Mouse (Mus musculus) Muller cell, postnatal 12 days (primary cell): ENCODE results near the gene Nmur1.
A peak's percentile ranks its signal among the peaks of the same experiment; 100 is the strongest.
"Not testable (repeated sequence)": the region's sequence is repeated elsewhere in the genome, so short reads cannot be mapped to it uniquely, and the experiment has no call there.

Experiments used
- DNase-seq: peaks from one replicate; pipeline ENCODE4 v3.0.0-alpha.2; 2015; ENCODE audit errors: inconsistent ontology term

Gene Nmur1

GRCm38 (mm10) chr1:86426128-86426527, at the start of gene Nmur1, which contains the start of gene Tex44:
Nmur1 (minus strand) TSS chr1:86426228.
Tex44 (plus strand) TSS chr1:86426329.
- no peak for DNase-seq

GRCm38 (mm10) chr1:86473109-86473760, 47.2 kb upstream of the Nmur1 start:
- no peak for DNase-seq

GRCm38 (mm10) chr1:86472197-86472952, 46.3 kb upstream of the Nmur1 start:
- peak; percentile 83 for DNase-seq

- not testable (repeated sequence) for DNase-seq
Observed at GRCm38 (mm10) chr1:86471504-86471961, 45.5 kb upstream of the Nmur1 start.

- peak; percentile 63 for DNase-seq
Observed at GRCm38 (mm10) chr1:86470519-86471181, 44.6 kb upstream of the Nmur1 start.

GRCm38 (mm10) chr1:86469876-86470275, 43.8 kb upstream of the Nmur1 start:
- DNase-seq = no peak

GRCm38 (mm10) chr1:86467416-86467815, 41.4 kb upstream of the Nmur1 start:
- DNase-seq = no peak

- DNase-seq = no peak
Observed at GRCm38 (mm10) chr1:86464875-86465224, 38.8 kb upstream of the Nmur1 start.

GRCm38 (mm10) chr1:86464223-86464874, 38.3 kb upstream of the Nmur1 start:
- DNase-seq = no peak

GRCm38 (mm10) chr1:86459371-86459770, 33.3 kb upstream of the Nmur1 start:
- DNase-seq = no peak

- no peak for DNase-seq
Observed at GRCm38 (mm10) chr1:86456892-86457581, 31.0 kb upstream of the Nmur1 start.

GRCm38 (mm10) chr1:86452713-86453112, 26.7 kb upstream of the Nmur1 start:
- DNase-seq = no peak

GRCm38 (mm10) chr1:86449966-86450365, 23.9 kb upstream of the Nmur1 start:
- DNase-seq = no peak

- DNase-seq = peak; percentile 66
Observed at GRCm38 (mm10) chr1:86448272-86448671, 22.2 kb upstream of the Nmur1 start.

- DNase-seq = no peak
Observed at GRCm38 (mm10) chr1:86447596-86448171, 21.7 kb upstream of the Nmur1 start.

GRCm38 (mm10) chr1:86443386-86444172, 17.6 kb upstream of the Nmur1 start:
- DNase-seq = no peak

- DNase-seq = no peak
Observed at GRCm38 (mm10) chr1:86442832-86443231, 16.8 kb upstream of the Nmur1 start.

GRCm38 (mm10) chr1:86441980-86442831, 16.2 kb upstream of the Nmur1 start:
- peak; percentile 96 for DNase-seq

GRCm38 (mm10) chr1:86441724-86441979, 15.6 kb upstream of the Nmur1 start:
- no peak for DNase-seq
